Mouse (Mus musculus) liver, adult 2 months (tissue): ENCODE results near the gene Rsf1.

Source experiments
- CTCF ChIP-seq: fragments of 200-500 bp; IDR thresholded peaks from 2 replicates; pipeline ENCODE4 v1.5.1; 2011; ENCODE audit warnings: low read depth, low read length, control low read depth
- POLR2A ChIP-seq: fragments of 200-500 bp; IDR thresholded peaks from 2 replicates; pipeline ENCODE4 v1.6.1; 2011; ENCODE audit warnings: low read length, control low read depth; ENCODE audit not compliant: insufficient read depth; ENCODE audit errors: extremely low read depth

DNA sequence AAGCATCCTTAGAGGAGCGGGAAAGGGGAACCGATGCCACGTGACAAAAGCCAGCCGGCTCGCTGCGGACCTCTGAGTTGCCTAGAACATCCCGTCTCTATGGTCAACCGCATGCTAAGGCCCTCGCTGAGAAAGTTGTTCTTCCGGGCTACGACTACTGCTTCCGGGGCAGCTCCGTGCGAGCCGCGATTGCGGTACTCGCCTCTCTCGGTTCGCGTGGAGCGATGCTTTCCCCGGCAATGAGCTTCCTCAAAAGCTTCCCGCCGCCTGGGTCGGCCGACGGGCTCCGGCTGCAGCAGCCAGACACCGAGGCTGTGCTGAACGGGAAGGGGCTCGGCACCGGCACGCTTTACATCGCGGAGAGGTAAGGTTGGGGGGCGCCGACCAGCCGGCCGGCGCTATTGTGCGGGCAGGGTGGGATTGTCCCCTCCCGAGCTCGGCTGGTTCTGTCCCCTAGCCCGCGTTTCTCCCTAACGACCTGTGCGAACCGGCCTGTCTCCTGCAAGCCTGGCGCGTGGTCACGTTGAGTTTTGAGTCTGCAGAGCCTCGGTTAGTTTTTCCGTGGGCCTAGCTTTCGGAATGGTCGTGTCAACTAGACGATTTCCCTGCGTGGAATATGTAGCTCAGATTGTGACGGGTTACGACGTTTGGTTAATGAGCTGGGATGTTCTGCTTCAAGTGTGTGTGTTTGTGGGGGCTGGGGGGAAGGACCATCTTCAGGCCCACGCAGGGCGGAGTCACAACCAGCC, 117.0 kb downstream of the Rsf1 start, which contains the start of gene Clns1a:
- TF ChIP-seq CTCF: no peak
- TF ChIP-seq POLR2A: no peak; the same call in 1 of the 2 replicates
